Mouse (Mus musculus) right cerebral cortex, postnatal 10 days (tissue): ENCODE measurements at regions not wholly inside any gene's neighbourhood (a gene's known extent, or its start where the extent isn't known, plus 50 kb on each side); places are given as distances from the start of the nearest gene placed in this dataset.

Source experiments
- DNase-seq, 2 experiments: peaks; one replicate each; pipeline ENCODE4 v3.0.0; 2021; ENCODE audit warnings: low spot score in 2 of 2

GRCm38 (mm10) chr2:131436149-131436548 lies 55.1 kb upstream of the Smox start:
- no peak for DNase-seq

DNA sequence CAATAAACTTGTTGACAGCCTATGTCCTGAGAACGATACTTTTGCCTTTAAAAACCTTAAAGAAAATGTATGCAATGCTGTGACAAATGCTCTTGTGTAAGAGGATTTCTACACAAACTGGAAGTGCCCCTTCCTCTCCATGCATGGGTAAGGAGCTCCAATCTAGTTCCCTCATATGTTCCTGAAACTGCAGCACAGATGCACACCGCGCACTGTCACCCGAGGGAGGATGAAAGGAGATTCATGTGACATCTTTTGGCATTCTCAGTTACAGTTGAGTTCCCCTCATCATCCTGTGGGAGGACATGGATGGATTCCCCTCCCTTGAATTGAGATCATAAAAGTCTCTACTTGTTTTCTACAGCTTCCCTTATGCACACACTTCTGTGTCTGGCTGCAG lies 60.8 kb upstream of the Smox start:
- no peak for DNase-seq

DNA sequence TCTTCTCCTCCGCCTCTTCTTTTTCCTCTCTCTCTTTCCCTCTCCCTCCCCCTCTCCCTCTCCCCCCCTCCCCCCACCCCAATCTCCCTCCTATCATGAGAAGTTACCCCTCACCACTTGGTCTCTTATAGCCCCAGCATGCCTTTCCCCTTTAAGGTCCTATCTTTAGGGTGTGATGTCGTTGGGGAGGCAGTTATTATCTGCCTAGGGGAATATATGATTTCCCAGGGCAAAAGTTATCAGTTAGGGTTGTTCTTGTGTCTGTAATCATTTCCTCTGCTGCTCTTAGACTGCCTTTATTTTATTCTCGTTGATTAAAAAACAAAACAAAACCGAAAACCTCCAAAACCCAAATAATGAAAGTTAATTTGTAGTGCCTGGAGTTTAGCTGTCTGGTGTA lies 63.2 kb upstream of the Smox start:
- DNase-seq = no peak

GRCm38 (mm10) chr2:131426941-131427340 lies 64.4 kb upstream of the Smox start:
- no peak for DNase-seq

- DNase-seq = no peak
These were observed 67.5 kb upstream of the Smox start for GRCm38 (mm10) chr2:131423616-131424320.

GRCm38 (mm10) chr2:131422907-131423445 lies 68.3 kb upstream of the Smox start:
- DNase-seq = peak; percentile 61 to 75

- no peak for DNase-seq
These were observed 65.4 kb upstream of the Rnf24 start for GRCm38 (mm10) chr2:131418130-131418529.

DNA sequence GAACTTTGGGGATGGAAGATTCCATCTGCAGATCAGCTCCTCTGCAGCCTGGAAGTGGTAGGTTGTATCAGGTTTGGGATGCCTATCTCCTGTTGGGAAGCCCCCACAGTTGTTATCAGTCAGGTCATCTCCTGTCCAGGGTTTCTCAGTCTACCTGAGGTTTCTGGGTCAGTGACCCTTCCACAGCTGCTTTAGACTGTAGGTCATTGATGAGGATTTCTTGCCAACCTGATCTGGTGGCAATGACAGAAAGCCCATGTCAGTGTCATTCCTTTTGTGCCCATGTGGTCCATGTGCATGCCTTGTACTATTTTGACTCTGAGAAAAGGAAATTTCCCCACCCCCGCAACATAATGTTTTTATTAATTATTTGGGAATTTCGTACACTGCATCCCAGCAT lies 64.8 kb upstream of the Rnf24 start:
- no peak for DNase-seq

DNA sequence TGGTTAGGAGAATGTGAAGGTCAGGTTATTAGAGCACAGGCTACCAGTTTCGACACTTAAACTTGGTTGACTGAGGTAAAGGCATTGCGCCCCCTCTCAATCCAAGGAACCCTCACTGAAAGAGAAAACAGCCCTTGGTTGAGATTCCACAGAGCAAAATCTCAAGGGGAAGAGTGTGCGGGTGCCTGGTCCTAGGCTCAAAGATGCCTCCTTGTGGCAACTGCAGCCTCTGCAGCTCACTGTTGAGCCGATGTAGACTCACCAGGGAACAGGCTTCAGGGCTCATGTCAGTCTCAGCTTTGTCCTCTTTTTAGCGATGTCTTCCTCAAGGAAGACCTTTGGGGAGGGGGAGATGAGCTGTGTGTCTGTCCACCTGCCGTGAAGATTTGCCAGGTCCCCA lies 63.8 kb upstream of the Rnf24 start:
- peak; percentile 65 to 67 for DNase-seq

DNA sequence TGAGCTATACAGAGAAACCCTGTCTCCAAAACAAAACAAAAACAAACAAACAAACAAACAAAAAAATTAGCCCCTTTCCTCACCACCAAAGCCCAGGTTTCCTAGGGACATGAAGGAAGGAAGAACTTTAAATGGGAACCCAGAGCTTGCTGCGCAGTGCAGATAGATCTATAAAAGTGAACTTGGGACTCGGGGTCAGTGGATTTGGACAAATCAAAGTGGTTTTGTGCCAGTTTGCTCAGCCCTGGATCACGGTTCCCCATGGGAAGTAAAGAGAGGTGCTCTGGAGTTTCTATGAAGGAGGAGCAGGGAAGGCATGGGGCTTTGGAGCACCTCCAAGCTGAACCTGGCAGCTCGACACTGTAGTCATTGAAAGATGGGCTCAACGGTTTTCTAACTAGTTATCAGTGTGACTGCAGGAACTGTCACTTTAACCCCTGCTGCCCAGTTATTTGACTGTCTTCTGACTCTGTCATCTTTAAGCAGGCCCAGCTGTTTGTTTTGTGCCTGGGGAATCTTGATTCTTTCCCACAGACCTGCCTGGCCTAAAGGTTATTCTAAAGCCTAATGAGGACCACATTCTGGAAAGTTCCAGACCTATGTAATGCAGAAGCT lies 58.3 kb upstream of the Rnf24 start:
- DNase-seq = no peak

DNA sequence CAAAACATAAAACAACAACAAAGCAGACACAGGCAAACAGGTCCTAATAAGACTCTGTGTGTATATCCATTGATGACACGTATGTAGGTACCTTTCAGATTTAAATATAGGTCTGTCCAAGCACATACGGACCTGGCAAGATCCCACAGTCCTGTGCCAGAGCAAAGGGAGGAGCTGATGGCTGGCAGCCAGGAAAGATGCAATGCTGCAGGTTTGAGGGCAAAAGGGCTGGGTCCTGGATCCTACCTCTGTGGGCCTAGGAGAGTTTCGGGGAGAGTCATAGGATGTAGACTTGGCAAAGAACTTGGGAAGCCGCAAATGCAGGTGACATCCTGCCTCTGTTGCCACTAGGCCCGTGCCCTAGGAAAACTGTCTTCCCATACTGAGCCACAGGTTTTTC lies 54.6 kb upstream of the Rnf24 start:
- no peak for DNase-seq

- DNase-seq = no peak
These were observed 51.5 kb upstream of the Rnf24 start for GRCm38 (mm10) chr2:131404218-131404555.

GRCm38 (mm10) chr2:131403543-131404217 lies 51.0 kb upstream of the Rnf24 start:
- DNase-seq = no peak
